Mouse (Mus musculus): ENCODE data around the gene Gm3696.
"Not testable (repeated sequence)": the region's sequence is repeated elsewhere in the genome, so short reads cannot be mapped to it uniquely, and the experiment has no call there.

Gene Gm3696

GRCm38 (mm10) chr14:7100521-7100920, at the start of gene Gm3696:
TSS of gene Gm3696 (minus strand) at chr14:7100621.
- DNase-seq = not testable (repeated sequence)

GRCm38 (mm10) chr14:7125312-7125711, 24.9 kb upstream of the Gm3696 start, which contains the start of gene Gm6676:
TSS of gene Gm6676 (minus strand) at chr14:7125412.
- DNase-seq = not testable (repeated sequence)

- not testable (repeated sequence) for DNase-seq
These were observed 4.8 kb upstream of the Gm3696 start for GRCm38 (mm10) chr14:7105124-7105802.

GRCm38 (mm10) chr14:7044870-7045269, 55.6 kb downstream of the Gm3696 start, which contains the start of gene Gm3685:
TSS of gene Gm3685 (minus strand) at chr14:7044970.
- DNase-seq = not testable (repeated sequence)

All from lung, postnatal 14 days (tissue).